Mouse (Mus musculus): ENCODE measurements around the gene Abca16. TPM values are rescaled to one million over a fixed set of nuclear protein-coding genes. Genes with fewer than 3 reads are reported as not detected.

Abca16 gene
- polyA plus RNA-seq (2015; fragmentation: Illumina TruSeq; extraction: RNeasy Lipid Tissue Mini Kit (QIAGEN cat#74804); ENCODE audit: insufficient read depth, low replicate concordance) = not detected

GRCm38 (mm10) chr7:120409447-120409846 is at the start of gene Abca16:
Gene Abca16 (plus strand): TSS chr7:120409647.

Other genes with a start within 250 kb of the Abca16 start
- not detected for gene Anks4b, start 235.8 kb upstream of the Abca16 start, polyA plus RNA-seq (2015; fragmentation: Illumina TruSeq; extraction: RNeasy Lipid Tissue Mini Kit (QIAGEN cat#74804); ENCODE audit: insufficient read depth, low replicate concordance)
- 1.2 TPM for gene Crym, start 207.5 kb upstream of the Abca16 start, polyA plus RNA-seq (2015; fragmentation: Illumina TruSeq; extraction: RNeasy Lipid Tissue Mini Kit (QIAGEN cat#74804); ENCODE audit: insufficient read depth, low replicate concordance)
- not detected for gene Abca14, start 205.7 kb upstream of the Abca16 start, polyA plus RNA-seq (2015; fragmentation: Illumina TruSeq; extraction: RNeasy Lipid Tissue Mini Kit (QIAGEN cat#74804); ENCODE audit: insufficient read depth, low replicate concordance)
- not detected for gene Abca15, start 81.0 kb upstream of the Abca16 start, polyA plus RNA-seq (2015; fragmentation: Illumina TruSeq; extraction: RNeasy Lipid Tissue Mini Kit (QIAGEN cat#74804); ENCODE audit: insufficient read depth, low replicate concordance)
- gene Uqcrc2, start 225.5 kb downstream of the Abca16 start, polyA plus RNA-seq (2015; fragmentation: Illumina TruSeq; extraction: RNeasy Lipid Tissue Mini Kit (QIAGEN cat#74804); ENCODE audit: insufficient read depth, low replicate concordance) = 211 TPM